Mouse (Mus musculus) A20 (cell line): Measurements from ENCODE around the gene Slc25a43.

Source experiments
- DNase-seq: peaks from one replicate; pipeline ENCODE4 v3.0.0-alpha.2; 2011; ENCODE audit warnings: low read depth, low spot score

Gene Slc25a43

GRCm38 (mm10) chrX:36823932-36824711, 80.7 kb downstream of the Slc25a43 start:
- DNase-seq, result no peak

DNA sequence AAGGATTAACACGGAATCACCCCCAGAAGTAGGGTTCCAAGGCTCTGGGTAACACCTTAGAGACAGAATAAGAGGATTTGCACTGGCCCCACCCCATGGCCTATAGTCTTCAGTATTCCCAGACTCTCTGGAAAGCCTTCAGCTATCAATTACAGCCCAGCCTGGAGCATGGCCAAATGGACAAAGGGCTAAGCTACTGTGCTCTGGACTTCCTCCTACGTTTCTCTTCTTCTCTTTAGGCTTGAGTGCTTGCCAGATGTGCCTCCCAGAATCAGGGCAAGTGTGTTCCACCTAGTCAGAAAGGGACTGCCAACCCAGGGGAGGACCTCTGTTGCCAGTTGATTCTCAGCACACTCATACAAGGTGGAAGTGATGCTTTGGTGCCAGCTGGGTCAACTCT, 81.6 kb downstream of the Slc25a43 start:
- no peak for DNase-seq
